Mouse (Mus musculus): Measurements from ENCODE around the gene Zfand3. TPM values are rescaled to one million over a fixed set of nuclear protein-coding genes. Genes with fewer than 3 reads are reported as not detected.

Gene Zfand3
- polyA plus RNA-seq, 1 experiment = 122 TPM

DNA sequence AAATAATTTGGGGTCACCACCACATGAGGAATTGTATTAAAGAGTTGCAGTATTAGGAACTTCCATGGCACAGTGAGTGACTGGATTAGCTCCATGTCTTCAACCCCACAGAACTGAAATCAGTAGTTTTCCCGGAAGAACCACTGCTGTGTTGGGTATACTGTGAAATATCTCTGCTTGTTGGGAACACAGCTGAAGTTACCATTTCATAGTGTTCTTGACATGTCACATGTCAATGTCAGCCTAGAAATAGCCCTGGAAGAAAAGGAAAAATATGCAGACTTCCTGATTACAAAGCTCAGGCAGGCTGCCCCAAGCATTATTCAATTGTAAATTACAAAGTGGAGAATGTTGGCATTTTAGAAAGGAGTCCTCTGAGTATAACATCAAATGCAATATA lies 143.4 kb downstream of the Zfand3 start:
- WGBS = 49% methylated on average over 1 of the region's 1 CpGs
- DNase-seq = no peak
- no peak overlapping the region for H3K4me3 ChIP-seq (replicated peaks; ENCODE audit: extremely low read depth, low read depth, low read length)
- TF ChIP-seq POLR2A (IDR thresholded peaks at IDR 0.05; ENCODE audit: borderline replicate concordance, extremely low read depth, low read depth, low read length) (no peak), CTCF (IDR thresholded peaks at IDR 0.05; ENCODE audit: insufficient read depth, low read length) (no peak)
- H3K4me1 ChIP-seq (ENCODE audit: control insufficient read depth, insufficient read depth, low read length) = peaks cover 22% of the 10 kb centered on the region; the same call in 1 of the 2 replicates

DNA sequence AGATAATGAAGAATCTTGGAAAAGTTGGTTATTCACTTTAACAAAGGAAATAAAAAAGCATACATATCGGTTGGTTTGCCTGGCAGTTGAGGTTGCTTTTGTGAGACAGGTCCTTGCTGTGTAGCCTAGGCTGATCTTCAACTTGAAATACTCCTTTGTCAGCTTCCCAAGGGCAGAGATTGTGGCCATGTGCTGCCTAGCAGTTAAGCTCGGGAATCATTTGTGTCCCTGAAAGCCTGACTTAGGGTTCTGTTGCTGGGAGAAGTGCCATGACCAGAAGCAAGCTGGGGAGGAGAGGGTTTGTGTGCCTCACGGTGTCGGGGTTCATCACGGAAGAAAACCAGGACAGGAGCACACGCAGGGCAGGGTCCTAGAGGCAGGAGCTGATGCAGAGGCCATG lies 143.8 kb downstream of the Zfand3 start:
- WGBS = 64% methylated on average over 6 of the region's 6 CpGs
- TF ChIP-seq POLR2A (IDR thresholded peaks at IDR 0.05; ENCODE audit: borderline replicate concordance, extremely low read depth, low read depth, low read length) = no peak
- no peak for TF ChIP-seq CTCF (IDR thresholded peaks at IDR 0.05; ENCODE audit: insufficient read depth, low read length)
- Histone ChIP-seq H3K4me1 (ENCODE audit: control insufficient read depth, insufficient read depth, low read length) (peaks cover 22% of the 10 kb centered on the region; the same call in 1 of the 2 replicates), H3K4me3 (replicated peaks; ENCODE audit: extremely low read depth, low read depth, low read length) (no peak overlapping the region)
- DNase-seq = no peak

DNA sequence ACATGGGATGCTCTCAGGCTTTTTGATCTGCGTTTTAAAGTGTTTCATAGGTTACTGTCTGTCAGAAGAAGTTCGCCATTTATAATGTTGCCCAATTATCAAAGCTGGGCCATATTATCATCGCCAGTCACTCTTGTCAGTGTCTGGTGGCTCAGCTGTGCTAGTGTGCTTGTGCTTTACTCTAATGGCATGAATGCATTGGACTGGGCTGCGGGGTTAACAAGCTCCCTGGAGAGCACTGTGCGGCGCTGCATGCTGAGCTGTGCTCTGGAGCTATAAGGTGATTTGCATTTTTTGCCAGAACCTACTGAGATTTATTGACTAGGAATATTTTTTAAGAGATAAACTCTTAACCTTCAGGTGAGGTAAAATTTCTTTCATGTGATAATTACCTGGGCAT lies 145.4 kb downstream of the Zfand3 start:
- Histone ChIP-seq H3K4me3 (replicated peaks; ENCODE audit: extremely low read depth, low read depth, low read length) (no peak overlapping the region), H3K4me1 (ENCODE audit: control insufficient read depth, insufficient read depth, low read length) (peaks cover 19% of the 10 kb centered on the region; the same call in 1 of the 2 replicates)
- DNase-seq = no peak
- TF ChIP-seq POLR2A (IDR thresholded peaks at IDR 0.05; ENCODE audit: borderline replicate concordance, extremely low read depth, low read depth, low read length) (no peak), CTCF (IDR thresholded peaks at IDR 0.05; ENCODE audit: insufficient read depth, low read length) (no peak)
- 90% methylated on average over 6 of the region's 6 CpGs for WGBS

DNA sequence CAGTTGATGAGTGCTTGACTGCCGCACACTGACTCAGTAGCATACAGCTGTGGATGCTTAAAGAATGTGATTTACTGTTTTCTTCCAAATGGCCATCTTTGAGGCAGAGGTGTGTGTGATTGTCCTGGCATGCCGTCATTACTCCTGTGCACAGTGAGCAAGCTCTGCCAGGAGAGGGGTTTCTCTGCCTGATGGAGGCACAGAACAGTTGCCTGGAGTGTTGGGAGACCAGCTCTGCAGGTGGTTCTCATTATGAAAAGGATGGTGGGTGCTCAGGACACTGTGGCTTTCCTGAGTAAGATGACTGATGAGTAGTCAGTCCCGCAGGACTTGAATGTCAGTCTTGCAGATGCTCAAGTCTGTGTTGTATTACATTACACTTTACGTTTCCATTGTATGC lies 149.6 kb downstream of the Zfand3 start:
- Histone ChIP-seq H3K4me3 (replicated peaks; ENCODE audit: extremely low read depth, low read depth, low read length) (no peak overlapping the region), H3K4me1 (ENCODE audit: control insufficient read depth, insufficient read depth, low read length) (peaks cover 4% of the 10 kb centered on the region; the same call in 1 of the 2 replicates)
- no peak for TF ChIP-seq POLR2A (IDR thresholded peaks at IDR 0.05; ENCODE audit: borderline replicate concordance, extremely low read depth, low read depth, low read length)
- TF ChIP-seq CTCF (IDR thresholded peaks at IDR 0.05; ENCODE audit: insufficient read depth, low read length) = no peak
- DNase-seq = no peak
- WGBS = 68% methylated on average over 4 of the region's 4 CpGs

DNA sequence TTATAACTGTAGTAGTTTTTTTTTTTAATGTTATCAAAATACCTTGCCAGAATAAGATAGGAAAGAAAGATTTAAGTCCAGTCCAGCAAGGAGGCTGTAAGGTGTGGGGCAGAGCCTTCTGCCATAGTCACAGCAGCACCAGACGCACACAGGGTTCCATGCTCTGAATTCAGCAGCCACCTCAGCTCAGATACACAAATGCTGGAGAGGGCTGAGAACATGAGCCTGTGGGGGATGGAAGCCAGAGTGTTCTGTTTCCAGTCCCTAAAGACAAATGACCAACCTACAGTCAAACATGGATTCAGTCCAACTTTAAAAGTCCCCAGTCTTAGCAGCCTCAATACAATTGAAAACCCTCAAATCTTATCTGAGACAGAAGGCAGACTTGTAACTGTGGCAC lies 150.3 kb downstream of the Zfand3 start:
- 48% methylated on average over 1 of the region's 1 CpGs for WGBS
- no peak for TF ChIP-seq CTCF (IDR thresholded peaks at IDR 0.05; ENCODE audit: insufficient read depth, low read length)
- no peak for TF ChIP-seq POLR2A (IDR thresholded peaks at IDR 0.05; ENCODE audit: borderline replicate concordance, extremely low read depth, low read depth, low read length)
- no peak for DNase-seq
- Histone ChIP-seq H3K4me3 (replicated peaks; ENCODE audit: extremely low read depth, low read depth, low read length) (no peak overlapping the region), H3K4me1 (ENCODE audit: control insufficient read depth, insufficient read depth, low read length) (peaks cover 4% of the 10 kb centered on the region; the same call in 1 of the 2 replicates)

DNA sequence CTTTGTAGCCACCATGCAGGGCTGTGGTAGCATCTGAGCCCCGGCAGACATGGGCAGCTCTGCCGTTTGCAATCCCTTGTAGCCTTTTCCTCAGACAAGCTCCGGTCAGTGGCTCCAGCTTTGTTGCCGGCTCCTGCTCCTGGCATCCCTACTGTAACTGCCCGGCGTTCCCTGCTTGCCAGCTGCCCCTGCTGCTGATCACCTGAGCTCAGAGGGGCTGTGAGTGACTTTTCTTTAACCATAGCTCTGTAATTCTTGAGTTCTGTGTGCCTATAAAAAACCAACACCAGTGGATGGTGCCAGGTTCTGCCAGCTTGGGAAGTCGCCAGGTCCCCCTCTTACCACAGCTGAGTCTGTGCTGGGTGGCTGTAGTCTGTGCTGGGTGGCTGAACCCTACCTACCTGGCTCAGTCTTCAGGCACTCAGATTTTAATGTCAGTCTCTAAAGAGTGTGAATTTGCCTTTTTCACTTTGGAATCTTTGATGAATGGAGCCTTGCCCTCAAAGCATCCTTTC lies 150.9 kb downstream of the Zfand3 start:
- 66% methylated on average over 7 of the region's 7 CpGs for WGBS
- no peak for DNase-seq
- TF ChIP-seq CTCF (IDR thresholded peaks at IDR 0.05; ENCODE audit: insufficient read depth, low read length) (no peak), POLR2A (IDR thresholded peaks at IDR 0.05; ENCODE audit: borderline replicate concordance, extremely low read depth, low read depth, low read length) (no peak)
- peaks cover 4% of the 10 kb centered on the region; the same call in 1 of the 2 replicates for H3K4me1 ChIP-seq (ENCODE audit: control insufficient read depth, insufficient read depth, low read length)
- H3K4me3 ChIP-seq (replicated peaks; ENCODE audit: extremely low read depth, low read depth, low read length) = no peak overlapping the region

DNA sequence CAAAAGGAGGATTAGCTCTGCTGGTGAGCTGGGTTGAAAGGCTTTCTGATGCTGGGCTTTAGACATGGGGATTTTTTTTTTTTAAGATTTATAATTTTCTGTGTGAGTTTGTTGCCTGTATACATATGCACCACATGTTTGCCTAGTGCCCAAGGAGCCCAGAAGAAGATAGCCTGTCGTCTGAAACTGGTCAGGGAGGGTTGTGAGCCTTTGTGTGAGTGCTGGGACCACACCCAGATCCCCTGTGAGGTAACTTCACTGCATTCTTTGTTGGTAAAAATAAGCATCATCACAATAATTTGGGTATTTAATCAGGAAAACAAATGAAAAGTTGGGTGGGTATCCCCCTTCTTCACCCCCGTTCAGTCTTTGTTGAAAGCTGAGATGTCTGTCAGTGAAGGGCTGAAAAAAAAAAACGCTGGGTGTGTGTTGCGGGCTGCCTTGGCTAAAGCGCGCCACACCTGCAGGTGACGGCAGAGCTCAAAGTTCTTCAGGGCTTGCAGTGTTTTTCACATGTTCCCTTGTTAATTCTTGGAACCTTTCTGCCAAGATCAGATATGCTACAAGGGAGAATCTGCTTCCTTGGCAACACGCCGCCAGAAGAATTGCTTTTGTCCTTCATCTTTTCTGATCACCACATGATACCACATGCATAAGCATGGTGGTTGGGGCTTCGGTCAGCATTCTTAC lies 154.0 kb downstream of the Zfand3 start:
- 72% methylated on average over 10 of the region's 10 CpGs for WGBS
- Histone ChIP-seq H3K4me3 (replicated peaks; ENCODE audit: extremely low read depth, low read depth, low read length) (no peak overlapping the region), H3K4me1 (ENCODE audit: control insufficient read depth, insufficient read depth, low read length) (peaks cover 4% of the 10 kb centered on the region; the same call in 1 of the 2 replicates)
- TF ChIP-seq POLR2A (IDR thresholded peaks at IDR 0.05; ENCODE audit: borderline replicate concordance, extremely low read depth, low read depth, low read length) = no peak
- TF ChIP-seq CTCF (IDR thresholded peaks at IDR 0.05; ENCODE audit: insufficient read depth, low read length) = no peak
- no peak for DNase-seq

DNA sequence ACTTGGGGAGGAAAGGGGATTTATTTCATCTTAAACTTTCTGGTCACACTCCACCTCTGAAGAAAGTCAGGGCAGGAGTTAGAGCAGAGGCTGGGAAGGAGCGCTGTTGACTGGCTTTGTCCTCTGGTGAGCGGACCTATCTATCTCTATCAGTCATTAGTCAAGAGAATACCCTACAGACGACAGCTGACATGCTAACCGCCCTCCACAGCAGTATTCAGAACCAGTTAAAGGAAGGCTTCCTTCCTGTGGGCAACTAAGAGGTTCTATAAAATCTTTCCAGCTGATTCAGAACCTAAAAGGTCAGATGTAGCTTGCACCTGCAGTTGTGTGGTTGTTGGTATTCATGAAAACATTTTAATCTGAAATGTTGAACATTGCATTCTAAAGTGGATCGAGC lies 154.8 kb downstream of the Zfand3 start:
- TF ChIP-seq CTCF (IDR thresholded peaks at IDR 0.05; ENCODE audit: insufficient read depth, low read length) (no peak), POLR2A (IDR thresholded peaks at IDR 0.05; ENCODE audit: borderline replicate concordance, extremely low read depth, low read depth, low read length) (no peak)
- Histone ChIP-seq H3K4me3 (replicated peaks; ENCODE audit: extremely low read depth, low read depth, low read length) (no peak overlapping the region), H3K4me1 (ENCODE audit: control insufficient read depth, insufficient read depth, low read length) (peaks cover 4% of the 10 kb centered on the region; the same call in 1 of the 2 replicates)
- DNase-seq = no peak
- WGBS = 59% methylated on average over 5 of the region's 5 CpGs

DNA sequence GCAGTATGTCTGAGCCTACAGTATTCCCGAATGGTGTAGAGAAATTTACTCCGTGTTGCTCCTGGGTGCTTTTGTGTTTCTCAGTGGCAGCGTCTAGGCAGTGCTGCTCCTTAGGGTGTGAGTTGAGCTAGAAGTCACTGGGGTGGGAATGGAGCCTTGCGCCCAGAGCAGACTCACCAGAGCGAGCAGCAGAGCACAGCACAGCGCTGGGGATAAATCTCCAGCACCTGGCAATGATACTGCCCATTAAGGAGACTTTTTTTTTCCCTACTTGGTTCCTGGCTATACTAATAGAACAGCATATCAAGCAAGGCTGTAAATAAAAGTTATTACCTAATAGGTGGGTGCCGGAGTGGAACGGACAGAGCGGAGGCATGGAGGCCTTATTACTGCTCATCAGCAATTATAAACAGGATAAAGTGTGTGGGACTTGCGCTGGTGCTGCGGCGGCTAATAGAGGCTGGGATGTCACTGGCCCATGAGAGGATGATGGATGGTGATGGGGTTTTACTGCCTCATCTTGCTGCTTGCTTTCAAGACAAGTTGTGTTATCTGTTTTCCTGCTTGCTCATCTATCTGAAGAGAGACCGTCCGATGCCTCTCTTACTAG lies 156.4 kb downstream of the Zfand3 start:
- H3K4me3 ChIP-seq (replicated peaks; ENCODE audit: extremely low read depth, low read depth, low read length) = no peak overlapping the region
- peaks cover 7% of the 10 kb centered on the region; the same call in 1 of the 2 replicates for H3K4me1 ChIP-seq (ENCODE audit: control insufficient read depth, insufficient read depth, low read length)
- 80% methylated on average over 14 of the region's 14 CpGs for whole genome bisulfite sequencing
- TF ChIP-seq POLR2A (IDR thresholded peaks at IDR 0.05; ENCODE audit: borderline replicate concordance, extremely low read depth, low read depth, low read length) (no peak), CTCF (IDR thresholded peaks at IDR 0.05; ENCODE audit: insufficient read depth, low read length) (no peak)
- DNase-seq = no peak
